Mouse (Mus musculus) gonadal fat pad, adult 2 months (tissue): ENCODE measurements around the gene Gm9044. TPM values are rescaled to one million over a fixed set of nuclear protein-coding genes. Genes with fewer than 3 reads are reported as not detected.
"Not testable (repeated sequence)": the region's sequence is repeated elsewhere in the genome, so short reads cannot be mapped to it uniquely, and the experiment has no call there.

Experiments
- DNase-seq: peaks from one replicate; pipeline ENCODE4 v3.0.0-alpha.2; 2012; ENCODE audit warnings: low read depth
- polyA plus RNA-seq: library from polyadenylated mRNA; depleted of rRNA; stranded (reverse); fragments of >200 nt; gene quantifications from 2 replicates; pipeline ENCODE4 v1.2.3, GENCODE M21; 2012; rRNA removed

Gene Gm9044
- polyA plus RNA-seq = not detected in 2 replicates

GRCm38 (mm10) chr10:118332308-118332707 is at the start of gene Gm9044:
TSS of gene Gm9044 (minus strand) at chr10:118332408.
- not testable (repeated sequence) for DNase-seq

GRCm38 (mm10) chr10:118370443-118370842 is 38.2 kb upstream of the Gm9044 start:
- DNase-seq = peak; percentile 4

DNA sequence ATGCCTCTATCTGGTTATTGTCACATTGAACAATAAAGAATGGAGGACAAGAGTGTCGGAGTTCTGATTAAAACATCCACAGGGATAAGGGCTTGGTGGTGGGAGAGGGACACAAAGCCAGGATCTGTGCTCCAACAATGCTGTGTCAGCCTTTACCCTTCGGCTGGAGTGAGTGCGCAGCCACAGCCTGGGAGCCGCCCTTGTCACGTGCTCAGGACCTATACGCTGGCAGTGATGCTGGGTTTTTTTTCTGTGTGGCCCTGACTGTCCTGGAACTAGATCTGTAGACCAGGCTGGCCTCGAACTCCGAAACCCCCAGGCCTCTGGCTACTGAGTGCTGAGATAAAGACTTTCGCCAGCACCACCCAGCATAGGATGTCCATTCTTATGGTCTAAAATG is 37.3 kb upstream of the Gm9044 start:
- no peak for DNase-seq

DNA sequence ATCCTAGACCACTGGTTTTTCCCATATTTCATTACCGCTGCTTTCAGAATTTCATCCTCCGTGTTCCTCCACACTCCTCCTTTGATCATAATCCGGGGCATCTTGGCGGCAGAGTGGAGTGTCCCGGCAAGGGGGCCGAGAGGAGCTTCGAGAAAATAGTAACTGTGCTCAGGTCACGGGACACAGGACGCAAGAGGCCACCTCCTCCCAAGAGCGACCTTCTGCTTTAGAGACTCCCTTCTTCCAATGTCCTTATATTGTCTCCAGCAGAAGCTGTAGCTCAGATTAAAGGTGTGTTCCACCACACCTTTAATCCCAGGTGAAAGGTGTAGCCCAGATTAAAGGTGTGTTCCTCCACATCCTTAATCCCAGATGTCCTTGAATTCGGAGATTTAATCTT is 21.8 kb upstream of the Gm9044 start, which contains the start of gene Gm9049:
Gene Gm9049 (minus strand): TSS at position 101 of the 400 bp plus-strand sequence.
- not testable (repeated sequence) for DNase-seq

- not testable (repeated sequence) for DNase-seq
Measured at GRCm38 (mm10) chr10:118348579-118348978, 16.4 kb upstream of the Gm9044 start, which contains the start of gene Gm9048. TSS of gene Gm9048 (minus strand) at chr10:118348679.

DNA sequence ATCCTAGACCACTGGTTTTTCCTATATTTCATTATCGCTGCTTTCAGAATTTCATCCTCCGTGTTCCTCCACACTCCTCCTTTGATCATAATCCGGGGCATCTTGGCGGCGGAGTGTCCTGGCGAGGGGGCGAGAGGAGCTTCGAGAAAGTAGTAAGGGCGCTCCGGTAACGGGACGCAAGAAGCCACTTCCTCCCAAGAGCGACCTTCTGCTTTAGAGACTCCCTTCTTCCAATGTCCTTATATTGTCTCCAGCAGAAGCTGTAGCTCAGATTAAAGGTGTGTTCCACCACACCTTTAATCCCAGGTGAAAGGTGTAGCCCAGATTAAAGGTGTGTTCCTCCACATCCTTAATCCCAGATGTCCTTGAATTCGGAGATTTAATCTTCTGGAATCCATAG is 10.9 kb upstream of the Gm9044 start, which contains the start of gene Gm9046:
Gene Gm9046 (minus strand): TSS at position 101 of the 400 bp plus-strand sequence.
- DNase-seq = not testable (repeated sequence)

- DNase-seq = not testable (repeated sequence)
Measured at GRCm38 (mm10) chr10:118337731-118338130, 5.5 kb upstream of the Gm9044 start, which contains the start of gene Gm9045. TSS of gene Gm9045 (minus strand) at chr10:118337831.

GRCm38 (mm10) chr10:118326869-118327268 is 5.3 kb downstream of the Gm9044 start, which contains the start of gene Gm9040:
TSS of gene Gm9040 (minus strand) at chr10:118326969.
- not testable (repeated sequence) for DNase-seq

GRCm38 (mm10) chr10:118319024-118319423 is 13.2 kb downstream of the Gm9044 start:
- DNase-seq = no peak

- not testable (repeated sequence) for DNase-seq
Measured at GRCm38 (mm10) chr10:118302133-118302532, 30.1 kb downstream of the Gm9044 start.

DNA sequence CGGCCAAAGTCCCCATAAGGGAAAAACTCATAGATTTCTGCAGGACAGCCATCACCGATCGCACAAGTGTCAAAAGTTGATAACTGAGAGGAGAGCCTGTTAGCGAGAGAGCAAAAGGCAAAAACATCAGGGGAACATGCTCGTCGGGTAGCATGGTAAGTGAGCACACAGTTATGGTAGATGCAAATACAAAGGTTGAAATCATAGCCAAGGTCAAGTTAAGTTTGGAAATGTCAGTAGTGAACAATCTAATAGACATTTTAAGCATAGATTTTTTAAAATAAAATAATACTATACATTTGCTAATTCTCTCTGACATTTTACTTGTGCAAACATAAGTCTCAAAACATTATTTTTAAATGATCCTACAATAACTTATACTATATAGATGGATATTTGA is 37.3 kb downstream of the Gm9044 start, which contains the start of gene Iltifb:
Gene Iltifb (minus strand): TSS at position 101 of the 400 bp plus-strand sequence.
- no peak for DNase-seq

DNA sequence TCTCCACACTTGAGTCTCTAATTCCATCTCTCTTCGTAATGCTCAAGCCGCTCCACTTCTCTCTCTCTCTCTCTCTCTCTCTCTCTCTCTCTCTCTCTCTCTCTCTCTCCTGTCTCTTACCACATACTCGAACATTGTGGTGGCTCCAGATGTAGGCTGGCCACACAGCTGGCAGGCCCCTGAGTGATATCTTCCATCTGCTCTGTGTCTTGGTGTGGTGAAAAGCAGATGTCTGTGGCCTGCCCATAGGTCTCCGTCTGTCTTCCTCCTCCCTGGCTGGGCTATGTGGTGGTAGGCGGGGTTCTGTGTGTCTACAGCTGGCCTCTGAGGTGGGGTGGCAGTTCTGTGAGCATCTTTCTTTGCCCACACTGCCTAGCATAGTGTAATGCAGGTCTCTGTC is 49.2 kb downstream of the Gm9044 start:
- DNase-seq = not testable (repeated sequence)

- not testable (repeated sequence) for DNase-seq
Measured at GRCm38 (mm10) chr10:118282565-118282964, 49.6 kb downstream of the Gm9044 start.

Other genes starting within 250 kb of the Gm9044 start
- gene Mdm1, start 190.6 kb downstream of the Gm9044 start, polyA plus RNA-seq = 4.9 and 5.9 TPM in 2 replicates
- gene Il22, start 127.5 kb downstream of the Gm9044 start, polyA plus RNA-seq = not detected in 2 replicates
- not detected in 2 replicates for gene Gm32717, start 91.6 kb downstream of the Gm9044 start, polyA plus RNA-seq
- gene Gm32802, start 73.7 kb downstream of the Gm9044 start, polyA plus RNA-seq = not detected in 2 replicates
- gene Iltifb, start 37.4 kb downstream of the Gm9044 start, polyA plus RNA-seq = not detected in 2 replicates
- gene Gm9040, start 5.4 kb downstream of the Gm9044 start, polyA plus RNA-seq = not detected in 2 replicates
- 0.06 TPM in 1 of 2 replicates, not detected in the other for gene Gm9045, start 5.4 kb upstream of the Gm9044 start, polyA plus RNA-seq
- gene Gm9046, start 10.8 kb upstream of the Gm9044 start, polyA plus RNA-seq = not detected in 2 replicates
- gene Gm9048, start 16.3 kb upstream of the Gm9044 start, polyA plus RNA-seq = not detected in 2 replicates
- gene Gm9049, start 21.7 kb upstream of the Gm9044 start, polyA plus RNA-seq = 0.06 TPM in 1 of 2 replicates, not detected in the other
- not detected in 2 replicates for gene Ifng, start 108.6 kb upstream of the Gm9044 start, polyA plus RNA-seq